Mouse (Mus musculus): ENCODE measurements around the gene Agtrap. TPM values are rescaled to one million over a fixed set of nuclear protein-coding genes. Genes with fewer than 3 reads are reported as not detected.

Agtrap gene
- polyA plus RNA-seq (2012; ENCODE audit: insufficient read depth, insufficient read length, missing spikeins) = 34.0 and 34.7 TPM in 2 replicates

DNA sequence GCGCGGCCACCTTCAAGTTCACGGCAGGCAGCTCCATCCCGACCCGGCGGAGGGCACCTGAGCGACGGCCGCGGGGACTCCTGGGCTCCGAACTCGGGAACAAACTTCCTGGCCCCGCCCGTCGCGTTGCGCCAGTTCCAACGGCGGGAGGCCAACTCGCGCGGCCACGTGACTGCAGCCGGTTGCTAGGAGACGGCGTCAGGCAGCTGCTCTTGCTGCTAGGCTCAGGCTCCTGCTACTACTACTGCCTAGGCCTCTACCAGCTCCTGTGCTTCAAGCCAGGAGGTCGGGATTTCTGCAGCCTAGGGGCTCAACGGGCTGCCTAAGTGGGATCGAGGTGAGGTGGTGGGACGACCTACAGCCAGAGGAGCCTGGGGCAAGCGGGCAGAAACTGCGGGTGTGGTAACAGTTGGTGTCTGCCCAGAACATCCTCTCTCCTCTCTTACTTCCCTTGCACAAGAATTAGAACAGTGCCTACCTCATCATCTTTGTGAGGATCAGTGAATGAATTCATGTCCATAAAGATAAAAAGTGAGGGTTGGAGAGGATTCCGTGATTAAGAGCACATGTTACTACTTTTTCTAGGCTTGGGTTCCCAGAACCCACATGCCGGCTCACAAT lies at the start of gene Agtrap:
TSS of gene Agtrap (minus strand) at position 125 of the 621 bp plus-strand sequence.
- Histone ChIP-seq H3K4me3 (ENCODE audit: insufficient read depth, low read length) (peak within 1 kb of the TSS; percentile 81), H3K4me1 (ENCODE audit: control insufficient read depth, insufficient read depth, low read length) (peaks cover 30% of the 10 kb centered on the region), H3K27ac (ENCODE audit: insufficient read depth, low read depth, low read length) (peak within 1 kb of the TSS; percentile 38)
- TF ChIP-seq POLR2A (IDR thresholded peaks at IDR 0.05; ENCODE audit: borderline replicate concordance, low read depth, low read length) = no peak
- TF ChIP-seq CTCF (IDR thresholded peaks at IDR 0.05; ENCODE audit: low read depth, low read length) = no peak

DNA sequence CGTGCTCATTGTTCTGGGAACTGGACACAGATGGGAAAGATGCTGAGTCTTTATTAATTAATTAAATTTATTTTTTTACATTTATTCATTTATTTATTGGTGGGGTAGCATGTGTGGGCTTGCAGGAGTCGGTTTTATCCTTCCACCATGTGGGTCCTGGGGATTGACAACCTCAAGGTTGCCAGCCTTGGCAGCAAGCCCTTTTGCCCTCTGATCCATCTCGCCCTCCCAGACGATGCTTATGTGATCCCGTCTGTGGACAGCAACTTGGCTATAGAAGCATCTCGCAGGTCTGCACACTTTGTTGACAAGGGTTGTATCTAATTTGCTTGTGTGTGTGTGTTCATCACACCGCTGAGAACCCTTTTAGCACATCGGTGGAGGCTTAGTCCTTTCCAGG lies 49.7 kb upstream of the Agtrap start:
- TF ChIP-seq CTCF (IDR thresholded peaks at IDR 0.05; ENCODE audit: low read depth, low read length) (no peak), POLR2A (IDR thresholded peaks at IDR 0.05; ENCODE audit: borderline replicate concordance, low read depth, low read length) (no peak)
- H3K4me3 ChIP-seq (ENCODE audit: insufficient read depth, low read length) = no peak overlapping the region
- no peak overlapping the region for H3K27ac ChIP-seq (ENCODE audit: insufficient read depth, low read depth, low read length)
- H3K4me1 ChIP-seq (ENCODE audit: control insufficient read depth, insufficient read depth, low read length) = peaks cover 3% of the 10 kb centered on the region

DNA sequence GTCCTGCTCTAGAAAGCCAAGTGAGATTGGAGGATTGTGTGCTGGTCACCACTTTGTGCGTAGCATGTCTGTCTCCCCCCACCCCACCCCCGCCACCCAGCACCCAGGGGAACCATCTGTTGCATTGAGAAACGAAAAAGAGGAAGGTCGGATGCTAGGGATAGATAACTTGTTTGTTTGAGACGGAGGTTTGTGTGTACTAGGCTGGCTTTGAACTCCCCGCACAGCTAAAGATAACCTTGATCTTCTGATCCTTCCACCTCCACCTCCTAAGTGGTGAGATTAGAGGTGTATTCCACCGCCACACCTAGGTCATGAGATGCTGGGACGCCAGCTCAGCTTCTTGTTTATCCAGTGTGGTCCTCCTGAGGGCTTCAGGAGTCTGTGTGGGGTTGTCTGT lies 47.2 kb upstream of the Agtrap start:
- Histone ChIP-seq H3K27ac (ENCODE audit: insufficient read depth, low read depth, low read length) (no peak overlapping the region), H3K4me3 (ENCODE audit: insufficient read depth, low read length) (no peak overlapping the region), H3K4me1 (ENCODE audit: control insufficient read depth, insufficient read depth, low read length) (peaks cover 3% of the 10 kb centered on the region)
- TF ChIP-seq CTCF (IDR thresholded peaks at IDR 0.05; ENCODE audit: low read depth, low read length) = no peak
- no peak for TF ChIP-seq POLR2A (IDR thresholded peaks at IDR 0.05; ENCODE audit: borderline replicate concordance, low read depth, low read length)

- TF ChIP-seq CTCF (IDR thresholded peaks at IDR 0.05; ENCODE audit: low read depth, low read length) (no peak), POLR2A (IDR thresholded peaks at IDR 0.05; ENCODE audit: borderline replicate concordance, low read depth, low read length) (no peak)
- H3K4me1 ChIP-seq (ENCODE audit: control insufficient read depth, insufficient read depth, low read length) = peaks cover 9% of the 10 kb centered on the region
- no peak overlapping the region for H3K27ac ChIP-seq (ENCODE audit: insufficient read depth, low read depth, low read length)
- H3K4me3 ChIP-seq (ENCODE audit: insufficient read depth, low read length) = no peak overlapping the region
Observed at GRCm38 (mm10) chr4:148131497-148132081, 43.8 kb upstream of the Agtrap start.

- peaks cover 9% of the 10 kb centered on the region for H3K4me1 ChIP-seq (ENCODE audit: control insufficient read depth, insufficient read depth, low read length)
- no peak for TF ChIP-seq CTCF (IDR thresholded peaks at IDR 0.05; ENCODE audit: low read depth, low read length)
- TF ChIP-seq POLR2A (IDR thresholded peaks at IDR 0.05; ENCODE audit: borderline replicate concordance, low read depth, low read length) = no peak
- no peak within 1 kb of the TSS for H3K4me3 ChIP-seq (ENCODE audit: insufficient read depth, low read length)
- H3K27ac ChIP-seq (ENCODE audit: insufficient read depth, low read depth, low read length) = no peak within 1 kb of the TSS
Observed at GRCm38 (mm10) chr4:148130561-148131413, 43.0 kb upstream of the Agtrap start, which contains the start of gene Draxin. Gene Draxin, minus strand, starts transcription at chr4:148130698.

- no peak for TF ChIP-seq POLR2A (IDR thresholded peaks at IDR 0.05; ENCODE audit: borderline replicate concordance, low read depth, low read length)
- no peak for TF ChIP-seq CTCF (IDR thresholded peaks at IDR 0.05; ENCODE audit: low read depth, low read length)
- Histone ChIP-seq H3K4me3 (ENCODE audit: insufficient read depth, low read length) (no peak within 1 kb of the TSS), H3K27ac (ENCODE audit: insufficient read depth, low read depth, low read length) (no peak within 1 kb of the TSS), H3K4me1 (ENCODE audit: control insufficient read depth, insufficient read depth, low read length) (peaks cover 9% of the 10 kb centered on the region)
Observed at GRCm38 (mm10) chr4:148130133-148130532, 42.3 kb upstream of the Agtrap start, which contains the start of gene Mad2l2. Gene Mad2l2, plus strand, starts transcription at chr4:148130384.

DNA sequence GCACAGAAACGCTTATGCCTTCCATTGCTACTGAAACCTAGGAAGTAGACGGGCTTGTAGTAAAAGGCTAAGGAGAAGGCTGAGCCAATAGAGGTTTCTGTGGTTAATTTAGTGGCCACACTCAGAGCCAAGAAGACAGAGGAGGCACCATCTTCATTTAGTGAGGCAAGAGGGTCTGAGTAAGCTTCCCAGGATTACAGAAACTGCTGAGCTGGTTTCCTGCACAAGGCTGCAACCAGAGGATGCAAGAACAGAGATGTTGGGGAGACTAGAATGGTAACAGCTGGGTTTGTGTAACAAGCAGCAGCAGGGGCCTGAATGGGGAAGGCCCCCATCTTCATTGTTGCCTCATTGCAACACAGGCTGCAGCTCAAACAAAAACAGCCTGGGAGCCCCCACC lies 40.8 kb upstream of the Agtrap start:
- no peak overlapping the region for H3K27ac ChIP-seq (ENCODE audit: insufficient read depth, low read depth, low read length)
- peaks cover 9% of the 10 kb centered on the region for H3K4me1 ChIP-seq (ENCODE audit: control insufficient read depth, insufficient read depth, low read length)
- TF ChIP-seq POLR2A (IDR thresholded peaks at IDR 0.05; ENCODE audit: borderline replicate concordance, low read depth, low read length) = no peak
- TF ChIP-seq CTCF (IDR thresholded peaks at IDR 0.05; ENCODE audit: low read depth, low read length) = no peak
- H3K4me3 ChIP-seq (ENCODE audit: insufficient read depth, low read length) = no peak overlapping the region

DNA sequence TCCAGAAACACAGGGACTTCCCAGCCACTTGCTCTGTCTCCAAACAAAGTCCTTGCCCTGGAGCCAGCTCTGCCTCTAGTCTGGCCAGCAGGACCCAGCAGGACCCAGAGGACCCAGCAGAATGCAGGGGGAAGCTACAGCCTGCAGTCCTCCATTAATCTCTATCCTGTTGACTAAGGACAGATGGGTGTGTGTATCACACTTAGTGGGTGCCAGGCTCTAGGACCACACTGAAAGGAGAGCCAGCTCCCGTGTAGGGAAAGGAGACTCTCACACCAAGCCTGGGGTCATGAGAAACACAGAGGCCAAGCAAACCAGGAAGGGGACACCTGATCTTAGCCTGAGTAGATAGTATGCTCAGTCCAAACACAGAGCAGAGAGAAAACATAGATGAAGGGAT lies 40.4 kb upstream of the Agtrap start:
- no peak overlapping the region for H3K27ac ChIP-seq (ENCODE audit: insufficient read depth, low read depth, low read length)
- TF ChIP-seq POLR2A (IDR thresholded peaks at IDR 0.05; ENCODE audit: borderline replicate concordance, low read depth, low read length) (no peak), CTCF (IDR thresholded peaks at IDR 0.05; ENCODE audit: low read depth, low read length) (no peak)
- peaks cover 9% of the 10 kb centered on the region for H3K4me1 ChIP-seq (ENCODE audit: control insufficient read depth, insufficient read depth, low read length)
- H3K4me3 ChIP-seq (ENCODE audit: insufficient read depth, low read length) = no peak overlapping the region

DNA sequence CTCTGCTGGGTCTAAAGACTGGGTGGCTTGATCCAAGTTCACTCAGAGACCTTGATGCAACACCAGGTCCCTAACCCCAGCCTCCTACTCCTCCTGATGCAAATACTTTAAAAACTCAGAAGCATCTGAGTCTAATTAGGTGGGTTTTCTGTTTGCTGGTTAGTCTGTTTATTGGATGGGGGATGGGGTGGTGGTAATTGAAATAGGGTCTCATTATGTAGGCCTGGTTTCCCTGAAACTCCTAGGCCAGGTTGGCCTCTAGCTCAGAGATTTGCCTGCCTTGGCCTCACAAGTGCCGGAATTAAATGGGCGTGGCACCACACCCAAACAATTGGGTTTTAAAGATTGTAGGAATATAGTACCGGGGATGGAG lies 34.8 kb upstream of the Agtrap start:
- no peaks in the 10 kb centered on the region for H3K4me1 ChIP-seq (ENCODE audit: control insufficient read depth, insufficient read depth, low read length)
- no peak for TF ChIP-seq CTCF (IDR thresholded peaks at IDR 0.05; ENCODE audit: low read depth, low read length)
- TF ChIP-seq POLR2A (IDR thresholded peaks at IDR 0.05; ENCODE audit: borderline replicate concordance, low read depth, low read length) = no peak
- no peak overlapping the region for H3K4me3 ChIP-seq (ENCODE audit: insufficient read depth, low read length)

More for the DNA sequence above, 34.8 kb upstream of the Agtrap start:
- no peak overlapping the region for H3K27ac ChIP-seq (ENCODE audit: insufficient read depth, low read depth, low read length)
